Mouse (Mus musculus) G1E-ER4 (cell line): ENCODE results near the gene Gm13941. TPM values are rescaled to one million over a fixed set of nuclear protein-coding genes. Genes with fewer than 3 reads are reported as not detected.

Source experiments
- GATA1 ChIP-seq: IDR thresholded peaks from one replicate; pipeline ENCODE4 v1.8.0; 2012; ENCODE audit warnings: low read length, inconsistent platforms
- polyA plus RNA-seq: library from polyadenylated mRNA; stranded (reverse); fragments of >175 nt; gene quantifications from 2 replicates; pipeline ENCODE4 v1.2.3, GENCODE M21; 2012

The Gm13941 gene
- not detected in 2 replicates for polyA plus RNA-seq

DNA sequence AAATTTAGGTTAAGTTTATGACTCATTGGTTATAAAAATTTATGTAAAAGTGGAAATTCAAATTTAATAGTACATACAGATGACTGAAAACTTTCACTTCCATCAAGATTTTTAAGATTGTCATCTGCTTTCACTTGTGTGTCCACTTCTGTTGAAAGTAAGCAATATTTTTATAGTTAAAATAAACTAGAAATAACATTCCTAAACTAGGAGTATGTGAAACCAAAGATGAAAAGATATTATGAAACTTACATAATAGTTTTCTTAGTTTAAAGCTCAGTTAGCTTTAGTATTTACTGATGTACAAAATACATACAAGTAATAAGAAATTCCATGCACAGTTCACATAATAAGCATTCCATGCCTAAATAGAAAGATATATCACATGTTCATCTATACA is at the start of gene Gm13941:
Gene Gm13941, minus strand, starts transcription at position 101 of the 400 bp plus-strand sequence.
- TF ChIP-seq GATA1: no peak

- no peak for TF ChIP-seq GATA1
Observed at GRCm38 (mm10) chr2:111152836-111153235, 47.1 kb upstream of the Gm13941 start, which contains the start of gene Gm15130. Gene Gm15130 (minus strand): TSS chr2:111152936.

DNA sequence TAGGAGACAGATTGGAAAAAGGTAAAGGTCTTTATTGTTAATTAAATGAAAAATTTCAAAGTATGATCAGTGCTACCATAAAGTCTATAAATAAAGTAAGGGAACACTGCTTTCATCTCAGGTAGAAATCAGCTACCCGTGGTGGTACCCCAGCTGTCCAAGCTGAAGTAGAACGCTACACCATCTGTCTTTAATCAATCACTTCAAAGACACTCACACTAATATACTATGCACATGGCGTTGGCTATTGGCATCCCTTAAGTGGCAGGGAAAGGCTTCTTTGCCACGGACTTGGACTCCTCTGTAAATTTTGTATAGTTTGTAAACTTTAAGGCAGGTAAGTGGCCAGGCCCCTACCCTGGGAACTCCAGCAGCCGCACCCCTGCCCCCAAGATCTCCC is 30.0 kb upstream of the Gm13941 start:
- TF ChIP-seq GATA1: no peak

- TF ChIP-seq GATA1: no peak
Observed at GRCm38 (mm10) chr2:111058586-111059261, 47.1 kb downstream of the Gm13941 start.

Other genes with a start within 250 kb of the Gm13941 start
- gene Ano3, start 155.1 kb downstream of the Gm13941 start, polyA plus RNA-seq: 0.03 TPM in 1 of 2 replicates, not detected in the other
- not detected in 2 replicates for gene Gm15130, start 47.0 kb upstream of the Gm13941 start, polyA plus RNA-seq
- gene 4930430A15Rik, start 123.6 kb upstream of the Gm13941 start, polyA plus RNA-seq: not detected in 2 replicates
- gene Olfr1275, start 129.3 kb upstream of the Gm13941 start, polyA plus RNA-seq: not detected in 2 replicates
- not detected in 2 replicates for gene Olfr1276, start 148.5 kb upstream of the Gm13941 start, polyA plus RNA-seq
- gene Olfr1277, start 168.1 kb upstream of the Gm13941 start, polyA plus RNA-seq: not detected in 2 replicates
- gene Olfr1278, start 184.2 kb upstream of the Gm13941 start, polyA plus RNA-seq: not detected in 2 replicates
- not detected in 2 replicates for gene Olfr1279, start 194.7 kb upstream of the Gm13941 start, polyA plus RNA-seq
- not detected in 2 replicates for gene Olfr1280, start 208.0 kb upstream of the Gm13941 start, polyA plus RNA-seq
- gene Olfr1281, start 220.5 kb upstream of the Gm13941 start, polyA plus RNA-seq: not detected in 2 replicates
- gene Olfr1282, start 230.1 kb upstream of the Gm13941 start, polyA plus RNA-seq: not detected in 2 replicates